Mouse (Mus musculus) embryonic fibroblast, embryonic 13.5 days (primary cell): ENCODE measurements around the gene Klhdc7b.

Experiments used
- CTCF ChIP-seq: IDR thresholded peaks from 2 replicates; pipeline ENCODE4 v1.5.1; 2011; ENCODE audit warnings: mild to moderate bottlenecking, control low read depth, low read length, moderate library complexity, borderline replicate concordance; ENCODE audit not compliant: insufficient read depth
- POLR2A ChIP-seq: IDR thresholded peaks from 2 replicates; pipeline ENCODE4 v1.6.1; 2011; ENCODE audit warnings: low read depth, mild to moderate bottlenecking, control low read depth, low read length, moderate library complexity

DNA sequence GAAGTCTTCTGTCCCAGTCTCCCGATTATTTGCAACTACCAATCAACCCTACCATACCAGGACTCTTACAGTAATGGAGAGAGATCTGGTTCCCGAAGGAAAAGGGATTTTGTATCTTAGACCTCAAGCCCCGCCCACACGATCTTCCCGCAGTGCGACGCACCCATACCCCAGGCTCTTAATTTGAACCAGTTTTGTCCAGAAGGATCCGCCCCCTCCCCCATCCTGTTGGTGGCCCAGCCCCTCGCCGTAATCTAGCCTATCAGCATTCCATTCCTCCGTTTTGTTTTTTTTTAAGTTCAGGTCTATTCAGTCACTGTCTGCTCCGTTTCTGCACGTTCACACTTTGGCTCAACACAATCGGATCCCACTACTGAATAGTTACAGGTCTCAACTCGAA, 28.3 kb upstream of the Klhdc7b start:
- TF ChIP-seq POLR2A (peak; percentile 56), CTCF (no peak)
